In the genomic region with DNA sequence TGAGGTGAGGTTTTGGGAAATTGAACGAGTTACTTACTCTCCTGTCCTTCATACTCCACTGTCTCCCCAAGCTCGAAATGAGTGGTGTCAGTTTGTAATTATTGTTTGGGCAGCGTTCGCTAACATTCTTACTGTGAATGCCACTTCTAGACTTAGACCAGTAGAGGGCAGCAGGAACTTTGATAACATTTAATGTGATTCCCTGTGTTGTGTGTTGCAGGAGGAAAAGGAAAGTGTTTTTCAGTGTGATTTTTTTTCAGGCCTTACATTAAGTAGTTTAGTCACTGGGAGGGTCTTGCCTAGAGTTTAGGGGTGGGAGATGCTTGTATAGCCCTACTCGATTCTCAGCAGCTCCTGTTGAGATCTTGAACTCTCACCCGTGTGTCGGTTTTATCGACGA, we compare ENCODE assay signal across 7 mouse cellular contexts. TPM values are rescaled to one million over a fixed set of nuclear protein-coding genes. Genes with fewer than 3 reads are reported as not detected.
DNase-seq lines count a peak whose midpoint lies in the region; ATAC-seq lines count a peak whose summit lies in the region.

No protein-coding gene starts in this region.

- intact Hi-C loops in left cerebral cortex, postnatal 25 days (cut with DNase I): loop anchor here (1.0 to 5.0 kb wide), 4 partner anchors 59 to 306 kb away; no protein-coding TSS in a partner anchor
- intact Hi-C loops in left cerebral cortex, postnatal 4 days (cut with DNase I): loop anchor here (2.0 to 10.0 kb wide), 3 partner anchors 60 to 314 kb away; a partner anchor contains a TSS

- peak; percentile 44 to 66 for DNase-seq in left cerebral cortex, postnatal 25 days (ENCODE audit: low spot score in 2 of 2)
- DNase-seq in left cerebral cortex, postnatal 4 days: no peak
- DNase-seq in R1 (ENCODE audit: low read depth, low spot score): peak; percentile 72
- peak; percentile 51 for DNase-seq in embryo, embryonic 9.5 days (ENCODE audit: extremely low spot score)
- peak; percentile 49 for DNase-seq in hindlimb bud, embryonic 11.5 days (ENCODE audit: extremely low spot score, low read depth, low spot score)
- DNase-seq in ovary, postnatal 36 days (ENCODE audit: low spot score): no peak

- peak; percentile 64 for ATAC-seq in megakaryocyte, adult 5-6 weeks (ENCODE audit: poor library complexity, severe bottlenecking)

RNA-seq across cellular contexts. Expression of a gene that starts 3.5 kb away (rescaled TPM):
- under 1 TPM in 1 of 2 experiments, not detected in 1; 0.14 TPM for total RNA-seq in left cerebral cortex, postnatal 25 days (2021)
- not detected for total RNA-seq in left cerebral cortex, postnatal 4 days (2021)
- 0.31 TPM in 1 of 2 replicates, not detected in the other for total RNA-seq in megakaryocyte, adult 5-6 weeks (2015)
- 0.18 and 0.94 TPM in 2 replicates for total RNA-seq in megakaryocyte, adult 5-6 weeks (2017)

RNA-seq across cellular contexts. Expression of a gene that starts 14.6 kb away (rescaled TPM):
- total RNA-seq in left cerebral cortex, postnatal 25 days (2021): 10 to 100 TPM; 43.5 to 46.0 TPM
- 10 to 100 TPM; 16.3 to 19.2 TPM for total RNA-seq in left cerebral cortex, postnatal 4 days (2021)
- 0.42 and 1.5 TPM in 2 replicates for total RNA-seq in megakaryocyte, adult 5-6 weeks (2015)
- not detected in 2 replicates for total RNA-seq in megakaryocyte, adult 5-6 weeks (2017)

RNA-seq across cellular contexts. Expression of a gene that starts 25.8 kb away (rescaled TPM):
- total RNA-seq in left cerebral cortex, postnatal 25 days (2021): 1 to 10 TPM; 4.4 to 5.0 TPM
- 1 to 10 TPM; 2.3 to 3.2 TPM for total RNA-seq in left cerebral cortex, postnatal 4 days (2021)
- total RNA-seq in megakaryocyte, adult 5-6 weeks (2015): 0.21 and 0.51 TPM in 2 replicates
- 0.26 and 0.49 TPM in 2 replicates for total RNA-seq in megakaryocyte, adult 5-6 weeks (2017)

RNA-seq across cellular contexts. Expression of a gene that starts 33.0 kb away (rescaled TPM):
- 100 to 1,000 TPM; 124 to 125 TPM for total RNA-seq in left cerebral cortex, postnatal 25 days (2021)
- total RNA-seq in left cerebral cortex, postnatal 4 days (2021): 100 to 1,000 TPM in 1 of 2 experiments, 10 to 100 TPM in 1; 97.6 to 104 TPM
- total RNA-seq in megakaryocyte, adult 5-6 weeks (2015): 70.9 and 71.0 TPM in 2 replicates
- total RNA-seq in megakaryocyte, adult 5-6 weeks (2017): 35.1 and 42.6 TPM in 2 replicates

RNA-seq across cellular contexts. Expression of a gene that starts 33.6 kb away (rescaled TPM):
- total RNA-seq in left cerebral cortex, postnatal 25 days (2021): 1 to 10 TPM; 1.9 to 2.8 TPM
- 1 to 10 TPM; 2.0 to 2.6 TPM for total RNA-seq in left cerebral cortex, postnatal 4 days (2021)
- 0.45 and 1.0 TPM in 2 replicates for total RNA-seq in megakaryocyte, adult 5-6 weeks (2015)
- total RNA-seq in megakaryocyte, adult 5-6 weeks (2017): 1.1 and 1.3 TPM in 2 replicates

Comparison
In these comparisons a context has a peak if more than half of its experiments do, and no peak if none do; other contexts are left out.
1. DNase-seq: peak in left cerebral cortex, postnatal 25 days (2 of 2), R1 (single experiment), embryo, embryonic 9.5 days (single experiment) and hindlimb bud, embryonic 11.5 days (single experiment); none in left cerebral cortex, postnatal 4 days (single experiment) and ovary, postnatal 36 days (single experiment).
2. RNA of a gene that starts 14.6 kb away (total RNA-seq): 43.5 to 46.0 TPM in left cerebral cortex, postnatal 25 days and 16.3 to 19.2 TPM in left cerebral cortex, postnatal 4 days; 0.42 to 1.5 TPM in megakaryocyte, adult 5-6 weeks; every median in the first group is over 4 times any median in the second.